Mouse (Mus musculus): ENCODE measurements around the gene Olfr5.

- no peak for TF ChIP-seq CTCF (IDR thresholded peaks at IDR 0.05; ENCODE audit: borderline replicate concordance, insufficient read depth, low read length)
- TF ChIP-seq POLR2A (IDR thresholded peaks at IDR 0.05; ENCODE audit: low read depth, low read length): no peak
Observed at GRCm38 (mm10) chr7:6455868-6456267, 30.9 kb downstream of the Olfr5 start, which contains the start of gene Olfr1336.
